Mouse (Mus musculus) heart, embryonic 11.5 days (tissue): ENCODE results near the gene Eif3l. TPM values are rescaled to one million over a fixed set of nuclear protein-coding genes. Genes with fewer than 3 reads are reported as not detected.
"Not testable (repeated sequence)": the region's sequence is repeated elsewhere in the genome, so short reads cannot be mapped to it uniquely, and the experiment has no call there.

Experiments
- ATAC-seq: fragments of 200-750 bp; cut with Nextera tagmentation; replicated peaks from 2 replicates; pipeline ENCODE4 v1.8.0; 2017; ENCODE audit warnings: moderate library complexity; ENCODE audit not compliant: insufficient number of reproducible peaks, low FRiP score, low TSS enrichment
- H3K27ac ChIP-seq: fragments of 300-500 bp; sonication (generic); 2 replicates; pipeline ENCODE4 v1.5.1; 2014; ENCODE audit warnings: mild to moderate bottlenecking, low read depth, low read length
- H3K27me3 ChIP-seq: fragments of 300-500 bp; sonication (generic); 2 replicates; pipeline ENCODE4 v1.6.1; 2014; ENCODE audit warnings: mild to moderate bottlenecking, low read length, mixed read lengths; ENCODE audit not compliant: control insufficient read depth, insufficient read depth
- H3K36me3 ChIP-seq: fragments of 300-500 bp; sonication (generic); 2 replicates; pipeline ENCODE4 v1.6.1; 2014; ENCODE audit warnings: mild to moderate bottlenecking, low read length, moderate library complexity, mixed read lengths; ENCODE audit not compliant: control insufficient read depth, insufficient read depth
- H3K4me1 ChIP-seq: fragments of 300-500 bp; sonication (generic); 2 replicates; pipeline ENCODE4 v1.6.1; 2014; ENCODE audit warnings: low read length; ENCODE audit not compliant: control insufficient read depth, insufficient read depth
- H3K4me2 ChIP-seq: fragments of 300-500 bp; sonication (generic); 2 replicates; pipeline ENCODE4 v1.6.1; 2014; ENCODE audit warnings: mild to moderate bottlenecking, moderate library complexity
- H3K4me3 ChIP-seq: fragments of 300-500 bp; sonication (generic); 2 replicates; pipeline ENCODE4 v1.5.1; 2014; ENCODE audit warnings: low read depth, low read length
- H3K9ac ChIP-seq: fragments of 300-500 bp; sonication (generic); 2 replicates; pipeline ENCODE4 v1.6.1; 2014; ENCODE audit warnings: mild to moderate bottlenecking, low read depth, low read length, moderate library complexity
- H3K9me3 ChIP-seq: fragments of 300-500 bp; sonication (generic); replicated peaks from 2 replicates; pipeline ENCODE4 v1.6.1; 2016; ENCODE audit warnings: low read length; ENCODE audit not compliant: control insufficient read depth
- WGBS: fragments of 180-500 bp; shearing (Covaris S2); extraction: QIAGEN DNeasy Blood & Tissue Kit; methylation state at CpG from one replicate; pipeline ENCODE4 v1.1.7; 2014; ENCODE audit not compliant: insufficient replicate concordance; 5-methylcytosine and 5-hydroxymethylcytosine counted together
- polyA plus RNA-seq: library from polyadenylated mRNA; unstranded; fragments of >200 nt; fragmentation: Nextera tagmentation; extraction: Ambion mirVana; gene quantifications from 2 replicates; pipeline ENCODE4 v1.2.1, GENCODE M21; 2014

The Eif3l gene
- polyA plus RNA-seq, 1 experiment from 2014 or later = 166 TPM

GRCm38 (mm10) chr15:79030551-79031435 lies 44.2 kb upstream of the Eif3l start:
- 0 out of 2 replicates have a peak overlapping the region, but pooled peaks have one; percentile 43 for H3K27ac ChIP-seq
- 1% methylated on average over 52 of the region's 52 CpGs for WGBS
- H3K36me3 ChIP-seq = no peaks in the 10 kb centered on the region
- no peaks in the 10 kb centered on the region for H3K9me3 ChIP-seq
- peaks cover 16% of the 10 kb centered on the region for H3K4me1 ChIP-seq
- H3K27me3 ChIP-seq = no peaks in the 10 kb centered on the region
- H3K4me2 ChIP-seq = peak overlapping the region; percentile 98
- H3K9ac ChIP-seq = peak overlapping the region; percentile 56
- peak; percentile 73 for ATAC-seq
- peak overlapping the region; percentile 72 for H3K4me3 ChIP-seq

DNA sequence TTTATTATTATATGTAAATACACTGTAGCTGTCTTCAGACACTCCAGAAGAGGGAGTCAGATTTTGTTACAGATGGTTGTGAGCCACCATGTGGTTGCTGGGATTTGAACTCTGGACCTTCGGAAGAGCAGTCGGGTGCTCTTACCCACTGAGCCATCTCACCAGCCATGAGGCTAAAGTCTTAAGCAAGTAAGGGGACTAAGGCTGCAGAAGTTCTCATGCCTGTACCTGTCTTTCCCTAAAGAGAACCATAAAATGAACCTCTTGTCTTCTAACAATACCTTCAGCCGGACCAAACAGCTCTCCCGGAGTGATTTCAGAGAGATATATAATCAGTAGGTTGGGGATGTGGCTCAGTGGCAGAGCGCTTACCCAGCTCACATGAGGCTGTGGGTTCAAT lies 43.1 kb upstream of the Eif3l start:
- H3K9ac ChIP-seq, H3K27me3 ChIP-seq, H3K36me3 ChIP-seq, H3K4me3 ChIP-seq, ATAC-seq, H3K27ac ChIP-seq, H3K4me2 ChIP-seq, H3K9me3 ChIP-seq: not testable (repeated sequence)
- H3K4me1 ChIP-seq = peaks cover 12% of the 10 kb centered on the region
- 85% methylated on average over 5 of the region's 5 CpGs for WGBS

- Histone ChIP-seq H3K4me3 (no peak overlapping the region), H3K36me3 (no peaks in the 10 kb centered on the region), H3K9ac (no peak overlapping the region), H3K4me1 (peaks cover 13% of the 10 kb centered on the region), H3K27ac (no peak overlapping the region), H3K4me2 (peak overlapping the region; percentile 49), H3K27me3 (peaks cover 43% of the 10 kb centered on the region), H3K9me3 (no peaks in the 10 kb centered on the region)
- WGBS = 8% methylated on average over 14 of the region's 14 CpGs
- ATAC-seq = no peak
Observed at GRCm38 (mm10) chr15:79037913-79038328, 37.1 kb upstream of the Eif3l start.

DNA sequence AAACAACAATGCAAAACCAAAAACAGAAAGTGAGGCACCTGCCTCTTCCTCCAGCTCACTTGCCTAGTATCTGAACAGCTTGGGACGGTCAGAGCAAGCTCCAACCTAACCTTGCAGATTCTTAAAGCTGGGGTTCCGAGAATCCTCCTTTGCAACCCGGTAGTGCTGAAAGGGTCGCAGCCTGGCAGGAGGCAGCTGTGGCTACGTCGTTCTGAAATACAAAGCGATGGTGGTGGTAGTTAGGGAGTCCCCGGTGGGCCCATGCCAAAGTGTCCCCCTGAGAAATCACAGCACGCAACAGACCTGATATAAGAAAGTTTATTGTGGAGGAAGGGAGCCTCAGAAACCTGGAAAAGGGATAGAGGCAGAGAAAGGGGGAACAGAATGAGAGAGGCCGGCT lies 36.6 kb upstream of the Eif3l start:
- Histone ChIP-seq H3K36me3 (no peaks in the 10 kb centered on the region), H3K4me2 (peak overlapping the region; percentile 49), H3K9ac (no peak overlapping the region), H3K4me1 (peaks cover 17% of the 10 kb centered on the region), H3K27ac (no peak overlapping the region), H3K27me3 (peaks cover 47% of the 10 kb centered on the region), H3K9me3 (no peaks in the 10 kb centered on the region), H3K4me3 (no peak overlapping the region)
- 66% methylated on average over 10 of the region's 10 CpGs for WGBS
- ATAC-seq = no peak

DNA sequence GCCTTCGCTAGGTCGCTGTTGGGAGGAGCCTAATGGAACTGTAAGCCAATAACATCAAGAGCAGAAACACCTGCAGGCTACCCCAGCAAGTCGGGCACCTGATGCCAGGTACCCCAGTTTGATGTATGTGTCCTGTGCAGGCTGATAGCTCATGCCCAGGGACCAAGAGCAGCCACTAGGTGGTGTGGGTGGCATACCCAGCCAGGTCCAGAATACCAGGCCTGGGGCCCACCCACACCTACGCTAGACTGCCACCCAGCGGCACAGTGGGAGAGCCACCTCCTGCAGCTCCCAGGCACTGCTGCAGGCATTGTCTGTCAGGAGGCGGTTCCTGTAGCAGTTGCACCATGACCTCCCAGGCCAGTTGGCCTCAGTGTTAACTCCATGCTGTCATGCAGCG lies 36.1 kb upstream of the Eif3l start:
- no peaks in the 10 kb centered on the region for H3K36me3 ChIP-seq
- no peaks in the 10 kb centered on the region for H3K9me3 ChIP-seq
- H3K4me1 ChIP-seq = peaks cover 17% of the 10 kb centered on the region
- WGBS = 23% methylated on average over 7 of the region's 7 CpGs
- ATAC-seq = no peak; the same call in 1 of the 2 replicates
- H3K27me3 ChIP-seq = peaks cover 52% of the 10 kb centered on the region
- no peak overlapping the region for H3K4me3 ChIP-seq
- H3K4me2 ChIP-seq = no peak overlapping the region; the same call in 1 of the 2 replicates
- H3K9ac ChIP-seq = no peak overlapping the region
- H3K27ac ChIP-seq = no peak overlapping the region

- no peak overlapping the region for H3K27ac ChIP-seq
- H3K4me3 ChIP-seq = peak overlapping the region; percentile 28
- no peaks in the 10 kb centered on the region for H3K36me3 ChIP-seq
- H3K27me3 ChIP-seq = peaks cover 62% of the 10 kb centered on the region
- peaks cover 17% of the 10 kb centered on the region for H3K4me1 ChIP-seq
- no peak overlapping the region for H3K9ac ChIP-seq
- 19% methylated on average over 24 of the region's 24 CpGs for WGBS
- no peak for ATAC-seq
- no peaks in the 10 kb centered on the region for H3K9me3 ChIP-seq
- H3K4me2 ChIP-seq = peak overlapping the region; percentile 58
Observed at GRCm38 (mm10) chr15:79040501-79041416, 34.2 kb upstream of the Eif3l start.

GRCm38 (mm10) chr15:79041585-79041984 lies 33.4 kb upstream of the Eif3l start, which contains the start of gene Galr3:
Galr3 (plus strand) TSS chr15:79041885.
- Histone ChIP-seq H3K27ac (no peak within 1 kb of the TSS), H3K9me3 (no peaks in the 10 kb centered on the region), H3K4me1 (peaks cover 17% of the 10 kb centered on the region), H3K9ac (peak within 1 kb of the TSS; percentile 58), H3K27me3 (peaks cover 62% of the 10 kb centered on the region), H3K4me3 (peak within 1 kb of the TSS; percentile 58), H3K36me3 (no peaks in the 10 kb centered on the region), H3K4me2 (peak within 1 kb of the TSS; percentile 96)
- WGBS = 71% methylated on average over 6 of the region's 6 CpGs
- ATAC-seq = no peak

- Histone ChIP-seq H3K27me3 (peaks cover 62% of the 10 kb centered on the region), H3K4me2 (peak overlapping the region; percentile 96), H3K36me3 (no peaks in the 10 kb centered on the region), H3K4me3 (peak overlapping the region; percentile 58), H3K9ac (peak overlapping the region; percentile 58), H3K4me1 (peaks cover 16% of the 10 kb centered on the region), H3K27ac (no peak overlapping the region), H3K9me3 (no peaks in the 10 kb centered on the region)
- WGBS = under 1% methylated on average over 98 of the region's 105 CpGs
- no peak for ATAC-seq
Observed at GRCm38 (mm10) chr15:79042721-79043491, 32.1 kb upstream of the Eif3l start.
